Mouse (Mus musculus) myocyte (in vitro differentiated cells): ENCODE measurements around the gene Mertk.

Experiments
- CEBPB ChIP-seq: IDR thresholded peaks from 2 replicates; pipeline ENCODE4 v1.6.1; 2011; ENCODE audit warnings: mild to moderate bottlenecking, moderate library complexity; ENCODE audit not compliant: poor library complexity, insufficient read depth, severe bottlenecking
- E2F4 ChIP-seq: IDR thresholded peaks from one replicate; pipeline ENCODE4 v1.6.1; 2011; ENCODE audit warnings: mild to moderate bottlenecking, control low read depth, moderate library complexity; ENCODE audit not compliant: insufficient read depth
- MAX ChIP-seq: IDR thresholded peaks from one replicate; pipeline ENCODE4 v1.6.1; 2011; ENCODE audit warnings: low read depth, mild to moderate bottlenecking, control low read depth
- MYOG ChIP-seq, 3 experiments: IDR thresholded peaks; one replicate each; pipeline ENCODE4 v1.6.1; 2011; ENCODE audit warnings: control low read depth in 2 of 3, low read depth in 2 of 3, mild to moderate bottlenecking in 2 of 3; ENCODE audit not compliant: insufficient read length in 2 of 3, control insufficient read depth in 1 of 3, insufficient read depth in 1 of 3
- POLR2A ChIP-seq: IDR thresholded peaks from one replicate; pipeline ENCODE4 v1.6.1; 2011; ENCODE audit warnings: low read depth, mild to moderate bottlenecking, control low read depth, moderate library complexity; ENCODE audit not compliant: insufficient read length
- POLR2AphosphoS2 ChIP-seq: IDR thresholded peaks from one replicate; pipeline ENCODE4 v1.6.1; 2011; ENCODE audit warnings: low read depth, control low read depth; ENCODE audit not compliant: insufficient read length
- TCF12 ChIP-seq: IDR thresholded peaks from one replicate; pipeline ENCODE4 v1.6.1; 2011; ENCODE audit warnings: mild to moderate bottlenecking, control low read depth; ENCODE audit not compliant: poor library complexity, insufficient read depth, severe bottlenecking
- USF1 ChIP-seq: IDR thresholded peaks from one replicate; pipeline ENCODE4 v1.6.1; 2011; ENCODE audit warnings: low read depth, mild to moderate bottlenecking, control low read depth, moderate library complexity

DNA sequence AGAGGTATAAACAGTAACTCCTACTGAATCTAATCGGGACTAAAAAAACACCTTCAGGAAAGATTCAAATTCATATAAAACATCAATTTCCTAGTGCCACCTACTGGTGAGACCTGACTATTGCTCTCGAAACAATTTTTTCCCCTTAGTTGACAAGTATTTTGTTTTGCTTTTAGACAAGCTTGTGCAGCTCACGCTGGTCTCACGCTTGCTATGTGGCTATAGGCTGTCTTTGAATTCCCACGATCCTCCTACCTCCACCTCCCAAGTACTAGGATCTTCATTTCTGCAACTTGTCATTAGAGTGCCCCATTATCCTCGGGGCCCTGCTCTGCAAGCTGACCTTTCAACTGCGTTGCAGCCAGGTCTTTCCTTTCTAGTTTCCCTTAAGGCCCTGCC, 118.6 kb downstream of the Mertk start:
- no peak for TF ChIP-seq MAX
- no peak for TF ChIP-seq POLR2A
- TF ChIP-seq E2F4 = no peak
- no peak for TF ChIP-seq MYOG (IDR thresholded peaks at IDR 0.05; ENCODE audit: control insufficient read depth in 1 of 3, insufficient read depth in 1 of 3, insufficient read length in 2 of 3, low read depth in 2 of 3)
- TF ChIP-seq TCF12 = no peak
- no peak for TF ChIP-seq POLR2AphosphoS2
- TF ChIP-seq USF1 = no peak
- no peak for TF ChIP-seq CEBPB
